Mouse (Mus musculus) heart, adult 10 weeks (tissue): ENCODE data around the gene 4930512M02Rik. TPM values are rescaled to one million over a fixed set of nuclear protein-coding genes. Genes with fewer than 3 reads are reported as not detected.

ENCODE experiments used
- polyA plus RNA-seq: library from polyadenylated mRNA; stranded (reverse); fragments of 350-450 nt; fragmentation: Illumina TruSeq; extraction: RNeasy Lipid Tissue Mini Kit (QIAGEN cat#74804); gene quantifications from one replicate; pipeline ENCODE4 v1.2.3, GENCODE M21; 2014; ENCODE audit warnings: low read depth, low replicate concordance

Gene 4930512M02Rik
- polyA plus RNA-seq, result not detected

DNA sequence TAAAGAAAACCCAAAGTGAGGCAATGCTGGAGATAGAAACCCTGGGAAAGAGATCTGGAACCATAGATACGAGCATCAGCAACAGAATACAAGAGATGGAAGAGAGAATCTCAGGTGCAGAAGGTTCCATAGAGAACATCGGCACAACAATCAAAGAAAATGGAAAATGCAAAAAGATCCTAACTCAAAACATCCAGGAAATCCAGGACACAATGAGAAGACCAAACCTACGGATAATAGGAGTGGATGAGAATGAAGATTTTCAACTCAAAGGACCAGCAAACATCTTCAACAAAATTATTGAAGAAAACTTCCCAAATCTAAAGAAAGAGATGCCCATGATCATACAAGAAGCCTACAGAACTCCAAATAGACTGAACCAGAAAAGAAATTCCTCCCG is at the start of gene 4930512M02Rik:
4930512M02Rik (minus strand) TSS at position 101 of the 400 bp plus-strand sequence.

Other genes starting within 250 kb of the 4930512M02Rik start
- gene Spata48, start 165.7 kb downstream of the 4930512M02Rik start, polyA plus RNA-seq, result 1.4 TPM
- 0.68 TPM for gene Zpbp, start 165.4 kb downstream of the 4930512M02Rik start, polyA plus RNA-seq
- gene Ikzf1, start 57.2 kb upstream of the 4930512M02Rik start, polyA plus RNA-seq, result 0.58 TPM
- 0.26 TPM for gene Fignl1, start 181.1 kb upstream of the 4930512M02Rik start, polyA plus RNA-seq